Mouse (Mus musculus) midbrain, embryonic 12.5 days (tissue): ENCODE data around the gene Hlcs. TPM values are rescaled to one million over a fixed set of nuclear protein-coding genes. Genes with fewer than 3 reads are reported as not detected.

Experiments used
- ATAC-seq: fragments of 200-750 bp; cut with Nextera tagmentation; 2 replicates; pipeline ENCODE4 v1.8.0; 2017; ENCODE audit warnings: low read depth, moderate TSS enrichment, moderate library complexity; ENCODE audit not compliant: low FRiP score
- H3K27ac ChIP-seq: fragments of 300-500 bp; sonication (generic); replicated peaks from 2 replicates; pipeline ENCODE4 v1.5.1; 2016; ENCODE audit warnings: mild to moderate bottlenecking
- H3K27me3 ChIP-seq: fragments of 300-500 bp; sonication (generic); 2 replicates; pipeline ENCODE4 v1.6.1; 2016; ENCODE audit warnings: mild to moderate bottlenecking
- H3K36me3 ChIP-seq: fragments of 300-500 bp; sonication (generic); 2 replicates; pipeline ENCODE4 v1.6.1; 2016
- H3K4me1 ChIP-seq: fragments of 300-500 bp; sonication (generic); 2 replicates; pipeline ENCODE4 v1.6.1; 2016
- H3K4me2 ChIP-seq: fragments of 300-500 bp; sonication (generic); replicated peaks from 2 replicates; pipeline ENCODE4 v1.6.1; 2016; ENCODE audit warnings: mild to moderate bottlenecking, moderate library complexity
- H3K4me3 ChIP-seq: fragments of 300-500 bp; sonication (generic); 2 replicates; pipeline ENCODE4 v1.5.1; 2016; ENCODE audit warnings: mild to moderate bottlenecking
- H3K9ac ChIP-seq: fragments of 300-500 bp; sonication (generic); replicated peaks from 2 replicates; pipeline ENCODE4 v1.6.1; 2016; ENCODE audit warnings: mild to moderate bottlenecking, moderate library complexity
- H3K9me3 ChIP-seq: fragments of 300-500 bp; sonication (generic); 2 replicates; pipeline ENCODE4 v1.6.1; 2016; ENCODE audit warnings: mild to moderate bottlenecking
- WGBS: fragments of 180-500 bp; shearing (Covaris S2); methylation state at CpG from one replicate; pipeline ENCODE4 v1.1.7; 2016; 5-methylcytosine and 5-hydroxymethylcytosine counted together
- polyA plus RNA-seq: library from polyadenylated mRNA; unstranded; fragments of >200 nt; fragmentation: Nextera tagmentation; extraction: Ambion mirVana; gene quantifications from 2 replicates; pipeline ENCODE4 v1.2.1, GENCODE M21; 2016

Gene Hlcs
- polyA plus RNA-seq, 1 experiment from 2014 or later, result 13.3 TPM

- no peak for ATAC-seq
- Histone ChIP-seq H3K4me3 (no peak overlapping the region), H3K9ac (no peak overlapping the region), H3K9me3 (no peaks in the 10 kb centered on the region), H3K36me3 (no peaks in the 10 kb centered on the region), H3K4me2 (no peak overlapping the region), H3K27ac (no peak overlapping the region), H3K27me3 (peaks cover 70% of the 10 kb centered on the region), H3K4me1 (peaks cover 10% of the 10 kb centered on the region)
- WGBS, result 92% methylated on average over 6 of the region's 6 CpGs
These were observed 77.7 kb downstream of the Hlcs start for GRCm38 (mm10) chr16:94235718-94236117.

GRCm38 (mm10) chr16:94234202-94234601 lies 79.2 kb downstream of the Hlcs start:
- Histone ChIP-seq H3K27ac (no peak overlapping the region), H3K4me3 (no peak overlapping the region), H3K27me3 (peaks cover 76% of the 10 kb centered on the region), H3K9me3 (no peaks in the 10 kb centered on the region), H3K4me2 (no peak overlapping the region), H3K9ac (no peak overlapping the region), H3K36me3 (no peaks in the 10 kb centered on the region), H3K4me1 (peaks cover 10% of the 10 kb centered on the region)
- no peak for ATAC-seq
- WGBS, result 67% methylated on average over 4 of the region's 4 CpGs

- Histone ChIP-seq H3K4me1 (peaks cover 23% of the 10 kb centered on the region), H3K4me3 (no peak overlapping the region), H3K4me2 (no peak overlapping the region), H3K27me3 (peaks cover 84% of the 10 kb centered on the region), H3K36me3 (no peaks in the 10 kb centered on the region), H3K9me3 (no peaks in the 10 kb centered on the region), H3K27ac (no peak overlapping the region), H3K9ac (no peak overlapping the region)
- 69% methylated on average over 12 of the region's 12 CpGs for WGBS
- no peak for ATAC-seq
These were observed 82.3 kb downstream of the Hlcs start for GRCm38 (mm10) chr16:94230909-94231575.

DNA sequence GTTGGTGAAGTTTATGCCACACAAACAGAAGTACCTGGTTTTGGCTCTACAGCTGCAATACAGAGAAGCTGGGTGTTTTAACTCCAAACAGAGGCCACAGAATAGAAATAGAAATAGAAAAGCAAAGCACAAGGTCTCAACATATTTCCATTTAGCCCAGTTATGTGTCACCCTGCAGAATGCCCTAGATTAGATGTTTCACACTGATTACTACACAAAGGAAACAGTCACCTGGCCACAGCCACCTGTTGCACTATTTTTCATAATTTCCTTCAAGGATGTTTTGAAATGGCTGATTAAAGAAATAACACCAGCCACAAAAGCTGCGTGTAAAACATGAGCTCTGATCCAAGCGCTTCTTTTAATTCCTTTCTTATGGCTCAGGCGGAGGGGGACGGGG lies 82.9 kb downstream of the Hlcs start:
- Histone ChIP-seq H3K4me1 (peaks cover 23% of the 10 kb centered on the region), H3K27me3 (peaks cover 86% of the 10 kb centered on the region), H3K27ac (no peak overlapping the region), H3K9ac (no peak overlapping the region), H3K36me3 (no peaks in the 10 kb centered on the region), H3K4me2 (no peak overlapping the region), H3K9me3 (no peaks in the 10 kb centered on the region), H3K4me3 (no peak overlapping the region)
- 53% methylated on average over 4 of the region's 4 CpGs for WGBS
- ATAC-seq, result no peak

DNA sequence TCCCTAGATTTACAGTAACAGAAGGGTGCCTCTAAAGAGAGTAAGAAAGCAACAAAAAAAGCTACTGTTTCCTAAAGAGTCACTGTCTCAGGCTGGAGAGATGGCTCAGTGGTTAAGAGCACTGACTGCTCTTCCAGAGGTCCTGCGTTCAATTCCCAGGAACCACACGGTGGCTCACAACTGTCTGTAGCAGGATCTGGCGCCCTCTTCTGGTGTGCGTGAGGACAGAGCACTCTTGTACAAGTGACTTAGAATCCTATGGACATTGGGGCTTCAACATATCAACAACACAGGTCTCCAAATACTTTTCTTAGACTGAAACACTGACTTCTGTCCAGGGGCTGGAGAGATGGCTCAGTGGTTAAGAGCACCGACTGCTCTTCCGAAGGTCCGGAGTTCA lies 83.5 kb downstream of the Hlcs start:
- WGBS, result 93% methylated on average over 7 of the region's 7 CpGs
- Histone ChIP-seq H3K9me3 (no peaks in the 10 kb centered on the region), H3K36me3 (no peaks in the 10 kb centered on the region), H3K4me2 (no peak overlapping the region), H3K9ac (no peak overlapping the region), H3K27me3 (peaks cover 92% of the 10 kb centered on the region), H3K27ac (no peak overlapping the region), H3K4me3 (no peak overlapping the region), H3K4me1 (peaks cover 23% of the 10 kb centered on the region)
- ATAC-seq, result no peak

DNA sequence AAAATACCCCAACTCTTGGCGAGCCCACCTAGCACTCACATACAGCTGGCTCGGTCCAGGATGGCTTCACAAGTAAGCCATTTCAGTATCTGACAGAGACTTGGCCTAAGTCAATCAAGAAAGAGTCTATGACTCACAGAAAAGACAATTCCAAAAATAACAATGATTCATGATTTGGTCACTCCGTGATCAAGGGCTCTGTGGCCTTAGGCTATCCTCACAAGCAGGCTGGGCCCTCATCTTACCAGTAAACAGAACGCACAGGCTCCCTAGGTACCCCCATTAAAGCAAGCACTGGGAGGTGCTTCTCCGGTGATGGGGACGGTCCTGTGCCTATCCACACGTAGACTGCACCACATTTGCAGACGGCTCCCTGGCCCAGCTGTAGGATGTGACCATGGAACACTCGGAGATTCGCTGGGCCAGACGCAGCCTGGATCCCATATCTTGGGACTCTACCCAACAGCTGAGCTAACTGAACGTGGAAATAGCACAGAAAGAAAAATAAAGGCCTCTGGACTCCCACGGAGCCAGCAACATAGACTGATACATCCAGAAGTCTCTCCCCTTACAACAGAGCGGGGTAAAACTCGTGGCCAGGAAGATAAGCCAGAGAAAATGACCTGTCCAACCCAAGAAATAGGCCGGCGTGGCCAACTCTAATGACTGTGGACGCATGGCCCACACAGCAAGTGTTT lies 84.4 kb downstream of the Hlcs start:
- ATAC-seq, result no peak
- Histone ChIP-seq H3K4me3 (no peak overlapping the region), H3K4me1 (peaks cover 23% of the 10 kb centered on the region), H3K9me3 (no peaks in the 10 kb centered on the region), H3K9ac (no peak overlapping the region), H3K27ac (no peak overlapping the region), H3K27me3 (peaks cover 94% of the 10 kb centered on the region), H3K36me3 (no peaks in the 10 kb centered on the region), H3K4me2 (no peak overlapping the region)
- 84% methylated on average over 18 of the region's 18 CpGs for WGBS

DNA sequence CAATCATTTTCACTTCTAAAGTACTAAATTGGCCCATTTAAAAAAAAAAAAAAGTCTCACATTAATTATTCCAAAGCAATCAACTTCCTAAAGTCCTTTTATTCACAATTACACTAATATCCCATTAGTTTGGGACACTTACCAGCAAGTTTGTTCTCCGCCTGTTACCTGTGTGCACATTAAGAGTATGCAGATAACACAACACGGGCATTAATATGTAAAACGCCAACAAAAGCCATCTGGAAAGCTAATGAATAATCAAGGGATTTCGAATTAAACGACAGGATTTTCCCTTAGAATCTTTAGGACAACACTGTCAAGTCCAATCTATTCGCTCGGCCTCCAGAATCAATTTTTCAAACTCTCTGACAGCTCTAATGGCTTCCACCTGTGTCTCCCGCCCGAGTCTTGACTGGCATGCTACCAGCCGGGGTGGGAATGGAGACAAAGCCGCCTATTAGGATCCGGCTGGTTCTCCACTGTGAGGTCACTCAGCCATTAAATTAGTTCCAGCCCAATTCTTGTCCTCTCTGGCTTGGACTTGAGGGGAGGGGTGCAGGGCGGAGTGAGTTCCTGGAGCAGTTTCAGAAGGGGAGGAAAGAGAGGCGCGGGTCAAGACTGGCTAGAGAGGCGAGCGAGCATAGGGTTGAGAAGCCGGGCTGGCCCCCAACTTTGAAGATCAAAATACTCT lies 85.9 kb downstream of the Hlcs start:
- ATAC-seq, result peak; percentile 91
- H3K4me3 ChIP-seq, result no peak overlapping the region
- H3K4me1 ChIP-seq, result peaks cover 23% of the 10 kb centered on the region
- H3K36me3 ChIP-seq, result no peaks in the 10 kb centered on the region
- H3K9me3 ChIP-seq, result no peaks in the 10 kb centered on the region
- peak overlapping the region; percentile 28 for H3K4me2 ChIP-seq
- H3K9ac ChIP-seq, result no peak overlapping the region
- no peak overlapping the region for H3K27ac ChIP-seq
- 8% methylated on average over 18 of the region's 18 CpGs for WGBS
- peaks cover 95% of the 10 kb centered on the region for H3K27me3 ChIP-seq

- Histone ChIP-seq H3K27me3 (peaks cover 85% of the 10 kb centered on the region), H3K4me1 (peaks cover 22% of the 10 kb centered on the region)
- no peak for ATAC-seq
These were observed 90.0 kb downstream of the Hlcs start for GRCm38 (mm10) chr16:94223363-94223720.

GRCm38 (mm10) chr16:94222646-94223362 lies 90.6 kb downstream of the Hlcs start:
- 86% methylated on average over 11 of the region's 11 CpGs for WGBS
- no peak overlapping the region for H3K27ac ChIP-seq
- H3K4me3 ChIP-seq, result no peak overlapping the region
- H3K9me3 ChIP-seq, result no peaks in the 10 kb centered on the region
- no peak overlapping the region for H3K9ac ChIP-seq
- no peak overlapping the region for H3K4me2 ChIP-seq
- peaks cover 16% of the 10 kb centered on the region for H3K4me1 ChIP-seq
- no peak for ATAC-seq
- peaks cover 80% of the 10 kb centered on the region for H3K27me3 ChIP-seq
- no peaks in the 10 kb centered on the region for H3K36me3 ChIP-seq

More at GRCm38 (mm10) chr16:94223363-94223720, 90.0 kb downstream of the Hlcs start:
- no peak overlapping the region for H3K4me3 ChIP-seq
- WGBS, result 94% methylated on average over 8 of the region's 8 CpGs
- H3K9ac ChIP-seq, result no peak overlapping the region
- H3K9me3 ChIP-seq, result no peaks in the 10 kb centered on the region
- H3K36me3 ChIP-seq, result no peaks in the 10 kb centered on the region
- H3K27ac ChIP-seq, result no peak overlapping the region
- H3K4me2 ChIP-seq, result no peak overlapping the region

GRCm38 (mm10) chr16:94210689-94211357 lies 102.5 kb downstream of the Hlcs start:
- Histone ChIP-seq H3K4me1 (no peaks in the 10 kb centered on the region), H3K9me3 (peaks cover 3% of the 10 kb centered on the region; the same call in 1 of the 2 replicates), H3K4me2 (no peak overlapping the region), H3K27me3 (peaks cover 29% of the 10 kb centered on the region), H3K4me3 (no peak overlapping the region), H3K36me3 (no peaks in the 10 kb centered on the region), H3K9ac (no peak overlapping the region), H3K27ac (no peak overlapping the region)
- ATAC-seq, result no peak
- 82% methylated on average over 15 of the region's 15 CpGs for WGBS

DNA sequence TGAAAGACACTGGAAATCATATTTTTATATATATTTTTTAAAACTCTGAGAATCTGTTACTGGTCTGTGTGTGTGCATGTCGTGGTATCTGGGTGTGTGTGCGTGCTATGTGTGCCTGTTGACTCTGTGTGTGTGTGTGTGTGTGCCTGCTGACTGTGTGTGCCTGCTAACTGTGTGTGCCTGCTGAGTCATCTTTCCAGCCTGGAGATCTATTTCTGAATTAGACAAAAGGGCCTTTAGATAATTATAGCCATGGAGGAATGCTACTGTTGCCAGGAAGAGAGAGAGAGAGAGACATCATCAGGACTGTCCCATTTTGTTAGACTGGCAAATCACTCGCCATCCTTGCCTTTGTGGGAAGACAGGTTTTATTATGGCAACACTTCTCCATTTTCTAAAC lies 103.7 kb downstream of the Hlcs start:
- H3K4me1 ChIP-seq, result no peaks in the 10 kb centered on the region
- WGBS, result 88% methylated on average over 3 of the region's 3 CpGs

More for the DNA sequence above, 103.7 kb downstream of the Hlcs start:
- no peak overlapping the region for H3K9ac ChIP-seq
- ATAC-seq, result no peak
- H3K4me3 ChIP-seq, result no peak overlapping the region
- H3K27me3 ChIP-seq, result peaks cover 36% of the 10 kb centered on the region
- no peak overlapping the region for H3K4me2 ChIP-seq
- no peak overlapping the region for H3K27ac ChIP-seq
- no peaks in the 10 kb centered on the region for H3K36me3 ChIP-seq
- H3K9me3 ChIP-seq, result peaks cover 3% of the 10 kb centered on the region; the same call in 1 of the 2 replicates
